Mouse (Mus musculus) hematopoietic stem cell, adult 5-6 weeks (primary cell): Measurements from ENCODE around the gene Vps36. TPM values are rescaled to one million over a fixed set of nuclear protein-coding genes. Genes with fewer than 3 reads are reported as not detected.
A peak's percentile ranks its signal among the peaks of the same experiment; 100 is the strongest.

Experiments used
- ATAC-seq, 2 experiments: fragments of 125-278 bp in 1 of 2; replicated peaks in 1 of 2; 2 replicates each; pipeline ENCODE4 v1.8.0; 2016 to 2017; ENCODE audit warnings: inconsistent platforms in 2 of 2, mild to moderate bottlenecking in 2 of 2, moderate number of reproducible peaks in 2 of 2, low read depth in 1 of 2, moderate TSS enrichment in 1 of 2; ENCODE audit not compliant: low FRiP score in 2 of 2, poor library complexity in 2 of 2, severe bottlenecking in 2 of 2, insufficient read depth in 1 of 2, low TSS enrichment in 1 of 2
- total RNA-seq: library from RNA; stranded (forward); fragments of 172-1452, 232-1000 nt; gene quantifications from 2 replicates; pipeline ENCODE4 v1.2.3, GENCODE M21; 2017

Gene Vps36
- total RNA-seq, result 55.0 and 68.1 TPM in 2 replicates

- ATAC-seq, result peak; percentile 82 to 90
Observed at GRCm38 (mm10) chr8:22192660-22193431, at the start of gene Vps36. TSS of gene Vps36 (plus strand) at chr8:22192809.

GRCm38 (mm10) chr8:22143764-22144491 lies 48.7 kb upstream of the Vps36 start:
- ATAC-seq, result no peak; a peak in 1 of 4 replicates

- ATAC-seq, result no peak
Observed at GRCm38 (mm10) chr8:22145831-22146230, 46.8 kb upstream of the Vps36 start.

GRCm38 (mm10) chr8:22147706-22148366 lies 44.8 kb upstream of the Vps36 start:
- ATAC-seq, result no peak

- ATAC-seq, result no peak
Observed at GRCm38 (mm10) chr8:22148367-22148740, 44.3 kb upstream of the Vps36 start.

GRCm38 (mm10) chr8:22149643-22150344 lies 42.8 kb upstream of the Vps36 start:
- no peak for ATAC-seq

- ATAC-seq, result no peak
Observed at GRCm38 (mm10) chr8:22150345-22150663, 42.3 kb upstream of the Vps36 start.

- ATAC-seq, result no peak
Observed at GRCm38 (mm10) chr8:22162206-22162605, 30.4 kb upstream of the Vps36 start.

- no peak for ATAC-seq
Observed at GRCm38 (mm10) chr8:22164431-22164830, 28.2 kb upstream of the Vps36 start.

GRCm38 (mm10) chr8:22165251-22166079 lies 27.1 kb upstream of the Vps36 start:
- ATAC-seq, result peak; percentile 27 to 46; a peak in 2 of 4 replicates

- peak; percentile 93 to 98 for ATAC-seq
Observed at GRCm38 (mm10) chr8:22166080-22166603, 26.5 kb upstream of the Vps36 start, which contains the start of gene Nek3. TSS of gene Nek3 (minus strand) at chr8:22166435.

GRCm38 (mm10) chr8:22169167-22169566 lies 23.4 kb upstream of the Vps36 start:
- no peak for ATAC-seq

GRCm38 (mm10) chr8:22175966-22176365 lies 16.6 kb upstream of the Vps36 start:
- no peak for ATAC-seq

GRCm38 (mm10) chr8:22184884-22185283 lies 7.7 kb upstream of the Vps36 start:
- peak; percentile 43 to 60; a peak in 3 of 4 replicates for ATAC-seq

- peak; percentile 88 to 94 for ATAC-seq
Observed at GRCm38 (mm10) chr8:22185431-22186397, 6.9 kb upstream of the Vps36 start, which contains the start of gene Ckap2. TSS of gene Ckap2 (minus strand) at chr8:22185819.
